Mouse (Mus musculus): ENCODE results near the gene Arhgap35. TPM values are rescaled to one million over a fixed set of nuclear protein-coding genes. Genes with fewer than 3 reads are reported as not detected.
"Not testable (repeated sequence)": the region's sequence is repeated elsewhere in the genome, so short reads cannot be mapped to it uniquely, and the experiment has no call there.

The Arhgap35 gene
- polyA plus RNA-seq, 1 experiment from 2014 or later = 2.6 TPM

DNA sequence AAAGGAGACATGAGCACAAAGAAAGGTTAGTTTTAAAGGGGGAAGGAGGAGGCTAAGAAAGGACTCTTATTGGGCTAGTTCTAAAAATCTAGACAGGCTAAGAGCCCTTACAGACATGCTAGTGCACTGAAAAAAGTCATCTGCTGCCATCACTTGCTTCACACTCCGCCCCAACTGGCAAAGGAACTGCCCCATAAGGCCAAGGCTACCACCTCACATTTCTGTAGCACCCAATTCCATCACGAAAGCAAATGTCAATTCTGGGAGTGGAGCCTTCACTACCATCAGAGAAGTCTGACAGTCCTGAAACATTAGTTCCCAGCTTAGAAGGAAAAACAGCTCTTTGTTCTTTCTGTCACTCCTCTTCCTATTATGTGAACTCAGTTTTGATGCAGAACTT lies 4.4 kb downstream of the Arhgap35 start:
- H3K27ac ChIP-seq (ENCODE audit: low read length) = no peak overlapping the region
- no peaks in the 10 kb centered on the region for H3K36me3 ChIP-seq (ENCODE audit: control insufficient read depth, insufficient read depth)
- peaks cover 9% of the 10 kb centered on the region for H3K27me3 ChIP-seq (ENCODE audit: control insufficient read depth, insufficient read depth, low read depth, low read length)
- peaks cover 11% of the 10 kb centered on the region for H3K4me1 ChIP-seq (ENCODE audit: control insufficient read depth, low read depth, low read length)
- no peak overlapping the region for H3K4me3 ChIP-seq (ENCODE audit: low read depth, low read length)
- WGBS (ENCODE audit: insufficient replicate concordance) = 53% methylated on average over 2 of the region's 2 CpGs
- no peak overlapping the region for H3K9ac ChIP-seq (ENCODE audit: low read depth, low read length)
- no peak for ATAC-seq (ENCODE audit: low read depth)
- H3K4me2 ChIP-seq (ENCODE audit: low read depth, low read length) = no peak overlapping the region
- H3K9me3 ChIP-seq (replicated peaks; ENCODE audit: control insufficient read depth, low read length) = no peaks in the 10 kb centered on the region

DNA sequence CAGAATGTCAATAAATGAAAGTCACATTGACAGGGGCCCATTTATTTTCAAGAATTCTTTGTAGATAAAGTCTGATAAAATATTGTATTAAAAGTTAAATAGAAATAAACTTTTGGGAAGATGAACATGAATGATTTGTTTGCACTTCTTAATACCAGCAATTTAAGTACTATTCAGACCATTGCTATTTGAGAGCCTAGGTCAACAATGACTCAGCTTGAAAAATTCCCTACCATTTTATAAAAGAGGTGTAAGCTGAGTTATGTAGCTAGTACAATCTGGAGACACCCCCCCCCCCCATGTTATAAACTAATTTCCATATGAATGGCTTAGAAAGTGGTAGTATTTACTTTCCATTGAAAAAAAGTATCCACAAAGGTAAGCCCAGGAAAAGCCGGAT lies 5.8 kb downstream of the Arhgap35 start:
- no peak overlapping the region for H3K27ac ChIP-seq (ENCODE audit: low read length)

GRCm38 (mm10) chr7:16608046-16608445 lies 6.7 kb downstream of the Arhgap35 start:
- Histone ChIP-seq H3K27me3 (ENCODE audit: control insufficient read depth, insufficient read depth, low read depth, low read length) (no peaks in the 10 kb centered on the region), H3K9me3 (replicated peaks; ENCODE audit: control insufficient read depth, low read length) (no peaks in the 10 kb centered on the region), H3K27ac (ENCODE audit: low read length) (no peak overlapping the region), H3K4me2 (ENCODE audit: low read depth, low read length) (no peak overlapping the region), H3K4me1 (ENCODE audit: control insufficient read depth, low read depth, low read length) (peaks cover 2% of the 10 kb centered on the region; the same call in 1 of the 2 replicates), H3K9ac (ENCODE audit: low read depth, low read length) (no peak overlapping the region), H3K4me3 (ENCODE audit: low read depth, low read length) (no peak overlapping the region), H3K36me3 (ENCODE audit: control insufficient read depth, insufficient read depth) (no peaks in the 10 kb centered on the region)
- ATAC-seq (ENCODE audit: low read depth) = no peak
- 88% methylated on average over 1 of the region's 1 CpGs for WGBS (ENCODE audit: insufficient replicate concordance)

More for the DNA sequence above, 5.8 kb downstream of the Arhgap35 start:
- Histone ChIP-seq H3K4me1 (ENCODE audit: control insufficient read depth, low read depth, low read length) (peaks cover 6% of the 10 kb centered on the region), H3K9ac (ENCODE audit: low read depth, low read length) (no peak overlapping the region), H3K4me3 (ENCODE audit: low read depth, low read length) (no peak overlapping the region), H3K4me2 (ENCODE audit: low read depth, low read length) (no peak overlapping the region), H3K36me3 (ENCODE audit: control insufficient read depth, insufficient read depth) (no peaks in the 10 kb centered on the region), H3K9me3 (replicated peaks; ENCODE audit: control insufficient read depth, low read length) (no peaks in the 10 kb centered on the region), H3K27me3 (ENCODE audit: control insufficient read depth, insufficient read depth, low read depth, low read length) (peaks cover 5% of the 10 kb centered on the region)
- no peak for ATAC-seq (ENCODE audit: low read depth)
- WGBS (ENCODE audit: insufficient replicate concordance) = 70% methylated on average over 1 of the region's 1 CpGs

GRCm38 (mm10) chr7:16606808-16607207 lies 8.0 kb downstream of the Arhgap35 start:
- H3K27ac ChIP-seq (ENCODE audit: low read length); ATAC-seq (ENCODE audit: low read depth); H3K9ac ChIP-seq (ENCODE audit: low read depth, low read length); H3K4me3 ChIP-seq (ENCODE audit: low read depth, low read length); H3K4me2 ChIP-seq (ENCODE audit: low read depth, low read length); H3K9me3 ChIP-seq (replicated peaks; ENCODE audit: control insufficient read depth, low read length); H3K36me3 ChIP-seq (ENCODE audit: control insufficient read depth, insufficient read depth); H3K27me3 ChIP-seq (ENCODE audit: control insufficient read depth, insufficient read depth, low read depth, low read length); H3K4me1 ChIP-seq (ENCODE audit: control insufficient read depth, low read depth, low read length): not testable (repeated sequence)
- 73% methylated on average over 4 of the region's 4 CpGs for WGBS (ENCODE audit: insufficient replicate concordance)

GRCm38 (mm10) chr7:16604141-16604540 lies 10.7 kb downstream of the Arhgap35 start:
- Histone ChIP-seq H3K4me2 (ENCODE audit: low read depth, low read length) (no peak overlapping the region), H3K9me3 (replicated peaks; ENCODE audit: control insufficient read depth, low read length) (no peaks in the 10 kb centered on the region), H3K4me3 (ENCODE audit: low read depth, low read length) (no peak overlapping the region), H3K27ac (ENCODE audit: low read length) (no peak overlapping the region), H3K4me1 (ENCODE audit: control insufficient read depth, low read depth, low read length) (peaks cover 15% of the 10 kb centered on the region), H3K36me3 (ENCODE audit: control insufficient read depth, insufficient read depth) (no peaks in the 10 kb centered on the region), H3K9ac (ENCODE audit: low read depth, low read length) (no peak overlapping the region), H3K27me3 (ENCODE audit: control insufficient read depth, insufficient read depth, low read depth, low read length) (no peaks in the 10 kb centered on the region)
- WGBS (ENCODE audit: insufficient replicate concordance) = 77% methylated on average over 1 of the region's 1 CpGs
- peak; percentile 73 for ATAC-seq (ENCODE audit: low read depth)

DNA sequence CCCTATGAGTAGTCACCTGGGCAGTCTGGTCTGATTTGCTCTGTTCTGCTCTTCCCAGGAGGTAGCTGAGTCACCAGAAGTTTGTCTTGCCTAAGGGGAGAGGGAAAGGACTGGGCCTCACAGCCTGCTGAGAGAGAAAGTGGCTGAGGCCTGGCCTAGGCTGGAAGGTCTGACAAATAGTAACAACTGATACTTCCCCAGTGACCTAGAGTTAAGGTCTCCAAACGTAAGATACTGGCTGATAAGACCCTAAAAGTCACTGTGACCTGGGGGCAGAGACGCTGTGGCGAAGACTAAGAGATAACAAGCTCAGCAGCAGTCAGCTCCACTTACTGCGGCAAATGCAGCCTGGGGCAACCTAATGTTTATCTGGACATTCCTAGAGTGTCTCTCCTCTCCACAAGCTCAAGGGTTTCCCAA lies 13.1 kb downstream of the Arhgap35 start:
- Histone ChIP-seq H3K27me3 (ENCODE audit: control insufficient read depth, insufficient read depth, low read depth, low read length) (no peaks in the 10 kb centered on the region), H3K27ac (ENCODE audit: low read length) (peak overlapping the region; percentile 42; the same call in 1 of the 2 replicates), H3K4me1 (ENCODE audit: control insufficient read depth, low read depth, low read length) (peaks cover 15% of the 10 kb centered on the region), H3K9ac (ENCODE audit: low read depth, low read length) (peak overlapping the region; percentile 11; the same call in 1 of the 2 replicates), H3K4me3 (ENCODE audit: low read depth, low read length) (no peak overlapping the region), H3K9me3 (replicated peaks; ENCODE audit: control insufficient read depth, low read length) (no peaks in the 10 kb centered on the region), H3K4me2 (ENCODE audit: low read depth, low read length) (peak overlapping the region; percentile 22; the same call in 1 of the 2 replicates), H3K36me3 (ENCODE audit: control insufficient read depth, insufficient read depth) (no peaks in the 10 kb centered on the region)
- peak; percentile 65 for ATAC-seq (ENCODE audit: low read depth)
- 15% methylated on average over 4 of the region's 4 CpGs for WGBS (ENCODE audit: insufficient replicate concordance)

GRCm38 (mm10) chr7:16599006-16599405 lies 15.8 kb downstream of the Arhgap35 start:
- no peak overlapping the region for H3K4me2 ChIP-seq (ENCODE audit: low read depth, low read length)
- WGBS (ENCODE audit: insufficient replicate concordance) = 74% methylated on average over 2 of the region's 2 CpGs
- no peak for ATAC-seq (ENCODE audit: low read depth)
- H3K9ac ChIP-seq (ENCODE audit: low read depth, low read length) = no peak overlapping the region
- H3K36me3 ChIP-seq (ENCODE audit: control insufficient read depth, insufficient read depth) = no peaks in the 10 kb centered on the region
- no peaks in the 10 kb centered on the region for H3K9me3 ChIP-seq (replicated peaks; ENCODE audit: control insufficient read depth, low read length)
- H3K27ac ChIP-seq (ENCODE audit: low read length) = no peak overlapping the region
- H3K4me1 ChIP-seq (ENCODE audit: control insufficient read depth, low read depth, low read length) = peaks cover 15% of the 10 kb centered on the region
- no peak overlapping the region for H3K4me3 ChIP-seq (ENCODE audit: low read depth, low read length)
- H3K27me3 ChIP-seq (ENCODE audit: control insufficient read depth, insufficient read depth, low read depth, low read length) = no peaks in the 10 kb centered on the region

DNA sequence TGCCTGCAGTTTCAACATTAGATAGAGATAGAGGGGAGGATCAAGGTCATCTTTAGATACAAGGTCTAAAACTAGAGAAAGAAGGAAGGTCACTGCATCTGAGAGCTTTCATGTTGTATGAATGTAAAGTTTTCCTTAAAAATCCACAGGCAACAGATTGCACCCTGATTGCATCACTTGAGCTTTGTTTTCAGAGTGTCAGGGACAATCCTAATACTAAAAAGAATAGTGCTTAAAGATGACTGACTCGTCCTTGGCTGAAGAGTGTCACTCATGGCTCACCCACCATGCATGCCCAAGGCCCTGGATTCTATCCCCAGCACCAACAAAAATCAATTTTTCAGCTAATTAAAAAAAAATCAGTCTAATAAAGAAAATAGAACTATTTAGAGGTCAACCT lies 23.5 kb downstream of the Arhgap35 start:
- no peaks in the 10 kb centered on the region for H3K27me3 ChIP-seq (ENCODE audit: control insufficient read depth, insufficient read depth, low read depth, low read length)
- H3K4me1 ChIP-seq (ENCODE audit: control insufficient read depth, low read depth, low read length) = no peaks in the 10 kb centered on the region
- no peaks in the 10 kb centered on the region for H3K36me3 ChIP-seq (ENCODE audit: control insufficient read depth, insufficient read depth)
- H3K4me2 ChIP-seq (ENCODE audit: low read depth, low read length) = no peak overlapping the region
- no peak overlapping the region for H3K9ac ChIP-seq (ENCODE audit: low read depth, low read length)
- H3K4me3 ChIP-seq (ENCODE audit: low read depth, low read length) = no peak overlapping the region
- WGBS (ENCODE audit: insufficient replicate concordance) = 38% methylated on average over 1 of the region's 1 CpGs
- no peak overlapping the region for H3K27ac ChIP-seq (ENCODE audit: low read length)
- no peak for ATAC-seq (ENCODE audit: low read depth)
- H3K9me3 ChIP-seq (replicated peaks; ENCODE audit: control insufficient read depth, low read length) = no peaks in the 10 kb centered on the region

DNA sequence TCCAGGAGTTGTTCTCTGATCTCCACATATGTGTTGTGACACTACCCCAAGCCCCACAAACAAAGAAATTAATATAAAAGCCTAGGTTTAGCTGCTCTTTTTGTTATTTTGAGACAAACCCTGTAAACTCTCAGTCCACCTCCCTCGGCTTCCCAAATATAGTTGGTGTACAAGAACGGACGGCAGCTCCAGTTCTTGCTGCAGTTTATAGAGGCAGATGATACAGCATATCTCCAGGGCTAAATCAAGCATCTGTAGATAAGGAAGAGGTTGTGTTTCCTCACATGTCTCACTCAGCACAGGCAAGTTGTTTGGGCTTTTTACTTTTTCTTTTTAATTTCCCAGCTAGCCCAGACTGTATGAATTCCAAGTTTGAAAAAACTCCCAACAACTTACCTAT lies 27.1 kb downstream of the Arhgap35 start:
- Histone ChIP-seq H3K9me3 (replicated peaks; ENCODE audit: control insufficient read depth, low read length) (no peaks in the 10 kb centered on the region), H3K4me2 (ENCODE audit: low read depth, low read length) (no peak overlapping the region), H3K9ac (ENCODE audit: low read depth, low read length) (no peak overlapping the region), H3K27ac (ENCODE audit: low read length) (no peak overlapping the region), H3K27me3 (ENCODE audit: control insufficient read depth, insufficient read depth, low read depth, low read length) (no peaks in the 10 kb centered on the region), H3K4me3 (ENCODE audit: low read depth, low read length) (no peak overlapping the region), H3K4me1 (ENCODE audit: control insufficient read depth, low read depth, low read length) (no peaks in the 10 kb centered on the region), H3K36me3 (ENCODE audit: control insufficient read depth, insufficient read depth) (no peaks in the 10 kb centered on the region)
- 63% methylated on average over 3 of the region's 3 CpGs for WGBS (ENCODE audit: insufficient replicate concordance)
- ATAC-seq (ENCODE audit: low read depth) = no peak

Data from liver, embryonic 16.5 days (tissue).